Mouse (Mus musculus): Measurements from ENCODE around the gene Adam19. TPM values are rescaled to one million over a fixed set of nuclear protein-coding genes. Genes with fewer than 3 reads are reported as not detected.

The Adam19 gene
- polyA plus RNA-seq, 1 experiment from 2014 or later = 17.1 TPM

DNA sequence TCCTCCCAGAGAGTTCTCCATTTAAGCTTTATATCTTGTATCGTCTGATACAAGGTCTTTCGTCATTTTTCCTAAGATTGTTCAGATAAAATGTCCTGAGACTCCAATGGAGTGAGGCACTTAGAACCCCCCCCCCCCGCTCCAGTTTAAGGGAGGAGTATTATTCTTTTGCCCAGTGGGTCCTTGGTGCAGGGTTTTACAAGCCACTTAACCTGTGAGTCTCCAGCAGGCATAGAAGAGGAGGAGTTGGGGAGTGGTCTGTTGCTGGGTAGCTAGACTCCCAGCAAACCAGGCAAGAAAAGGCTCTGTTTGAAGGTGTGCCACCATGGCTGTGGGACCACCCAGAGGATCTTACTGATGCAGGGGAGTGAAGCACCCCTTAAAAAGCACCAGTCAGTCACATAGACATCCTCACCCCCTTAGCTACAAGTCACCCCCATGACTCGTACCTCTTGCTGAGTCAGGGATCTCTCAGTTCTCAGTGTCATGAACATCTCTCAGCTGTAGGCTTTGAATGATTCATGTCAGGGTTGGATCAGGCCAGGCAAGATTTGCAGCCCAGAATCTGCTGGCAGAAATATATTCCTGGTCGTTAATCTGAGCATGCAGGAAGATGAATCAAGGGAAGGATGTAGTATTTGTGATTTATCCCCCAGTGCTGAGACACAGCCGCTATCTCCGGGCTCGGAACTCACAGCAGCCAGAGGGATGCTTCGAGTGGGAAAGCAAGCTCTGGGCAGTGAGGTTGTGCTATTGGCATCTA is 59.8 kb downstream of the Adam19 start:
- 0 out of 2 replicates have a peak, but pooled peaks cover 3% of the 10 kb centered on the region for H3K36me3 ChIP-seq
- no peak overlapping the region for H3K9ac ChIP-seq
- 0 out of 2 replicates have a peak, but pooled peaks cover 5% of the 10 kb centered on the region for H3K4me1 ChIP-seq
- 71% methylated on average over 9 of the region's 9 CpGs for WGBS
- no peak overlapping the region for H3K4me3 ChIP-seq (replicated peaks)
- no peaks in the 10 kb centered on the region for H3K9me3 ChIP-seq
- peak overlapping the region; percentile 69 for H3K27ac ChIP-seq
- ATAC-seq (ENCODE audit: insufficient read depth, low FRiP score, low read depth) = no peak
- no peaks in the 10 kb centered on the region for H3K27me3 ChIP-seq (replicated peaks)
- H3K4me2 ChIP-seq = no peak overlapping the region

DNA sequence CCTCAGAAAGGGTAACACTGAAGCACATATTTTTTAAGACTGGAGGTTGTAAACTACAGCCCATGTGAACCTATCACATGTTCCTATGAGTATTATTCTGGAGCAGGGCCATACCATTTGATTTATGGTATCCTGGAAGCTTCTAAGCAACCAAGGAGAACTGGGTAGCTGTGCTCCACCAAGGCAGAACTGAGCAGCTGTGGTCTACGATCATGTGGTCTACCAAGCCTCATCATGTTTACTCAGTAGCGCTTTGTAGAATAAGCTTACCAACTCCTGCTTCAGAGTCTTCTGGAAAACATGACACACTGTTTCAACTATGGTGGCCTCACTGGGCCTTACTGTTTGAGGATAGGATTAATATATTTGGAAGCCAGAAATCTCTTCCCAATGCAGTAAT is 60.7 kb downstream of the Adam19 start:
- 0 out of 2 replicates have a peak, but pooled peaks cover 3% of the 10 kb centered on the region for H3K36me3 ChIP-seq
- no peaks in the 10 kb centered on the region for H3K9me3 ChIP-seq
- no peak overlapping the region for H3K9ac ChIP-seq
- peak overlapping the region; percentile 69; the same call in 1 of the 2 replicates for H3K27ac ChIP-seq
- H3K27me3 ChIP-seq (replicated peaks) = no peaks in the 10 kb centered on the region
- H3K4me2 ChIP-seq = no peak overlapping the region
- no peak overlapping the region for H3K4me3 ChIP-seq (replicated peaks)
- 0 out of 2 replicates have a peak, but pooled peaks cover 5% of the 10 kb centered on the region for H3K4me1 ChIP-seq
- WGBS = 46% methylated on average over 2 of the region's 2 CpGs
- ATAC-seq (ENCODE audit: insufficient read depth, low FRiP score, low read depth) = no peak

DNA sequence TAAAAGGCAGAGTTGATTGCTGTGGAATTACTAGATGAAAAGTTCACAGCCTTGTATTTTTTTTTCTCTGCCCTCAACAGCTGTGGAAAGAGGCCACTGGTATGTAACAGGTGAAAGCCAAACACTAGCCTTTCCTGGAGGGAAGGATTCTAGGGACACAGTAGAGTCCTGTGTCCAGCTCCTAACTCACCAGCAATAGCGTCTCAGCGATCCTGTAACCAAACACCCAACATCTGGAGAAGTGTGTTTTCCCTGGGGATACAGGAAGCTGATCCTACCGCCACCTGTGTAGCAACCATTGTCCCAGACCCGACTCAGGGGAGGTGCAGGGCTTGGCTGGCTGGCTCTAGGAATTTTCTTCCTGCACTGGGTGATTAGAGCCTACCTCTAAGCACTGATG is 63.8 kb downstream of the Adam19 start:
- 36% methylated on average over 4 of the region's 4 CpGs for WGBS
- Histone ChIP-seq H3K36me3 (peaks cover 12% of the 10 kb centered on the region; the same call in 1 of the 2 replicates), H3K9ac (no peak overlapping the region), H3K27me3 (replicated peaks) (no peaks in the 10 kb centered on the region), H3K4me2 (no peak overlapping the region), H3K4me1 (0 out of 2 replicates have a peak, but pooled peaks cover 5% of the 10 kb centered on the region), H3K27ac (no peak overlapping the region), H3K9me3 (no peaks in the 10 kb centered on the region), H3K4me3 (replicated peaks) (no peak overlapping the region)
- ATAC-seq (ENCODE audit: insufficient read depth, low FRiP score, low read depth) = no peak

DNA sequence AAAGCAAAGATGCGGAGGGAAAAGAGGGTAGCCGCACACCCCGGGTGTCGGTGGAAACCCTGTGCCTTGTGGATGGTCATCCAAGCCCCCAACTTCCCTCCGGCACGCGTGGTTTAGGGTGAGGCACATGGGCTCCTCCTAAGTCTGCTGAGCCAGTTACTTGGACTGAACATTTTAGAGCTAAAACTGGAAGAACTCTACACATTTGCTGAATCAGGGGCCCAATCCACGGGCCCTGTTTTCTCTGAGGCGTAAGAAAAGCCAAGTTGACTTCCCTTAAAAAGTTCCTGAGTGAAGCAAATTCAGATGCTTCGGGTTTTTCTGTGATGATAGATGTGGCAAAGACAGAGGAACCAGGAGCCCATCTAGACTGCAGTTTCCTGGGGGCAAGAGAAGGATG is 64.3 kb downstream of the Adam19 start:
- H3K27me3 ChIP-seq (replicated peaks) = no peaks in the 10 kb centered on the region
- no peak for ATAC-seq (ENCODE audit: insufficient read depth, low FRiP score, low read depth)
- H3K9ac ChIP-seq = no peak overlapping the region
- 0 out of 2 replicates have a peak, but pooled peaks cover 5% of the 10 kb centered on the region for H3K4me1 ChIP-seq
- H3K27ac ChIP-seq = no peak overlapping the region
- H3K4me3 ChIP-seq (replicated peaks) = no peak overlapping the region
- no peak overlapping the region for H3K4me2 ChIP-seq
- WGBS = 88% methylated on average over 10 of the region's 10 CpGs
- peaks cover 12% of the 10 kb centered on the region; the same call in 1 of the 2 replicates for H3K36me3 ChIP-seq
- H3K9me3 ChIP-seq = no peaks in the 10 kb centered on the region

DNA sequence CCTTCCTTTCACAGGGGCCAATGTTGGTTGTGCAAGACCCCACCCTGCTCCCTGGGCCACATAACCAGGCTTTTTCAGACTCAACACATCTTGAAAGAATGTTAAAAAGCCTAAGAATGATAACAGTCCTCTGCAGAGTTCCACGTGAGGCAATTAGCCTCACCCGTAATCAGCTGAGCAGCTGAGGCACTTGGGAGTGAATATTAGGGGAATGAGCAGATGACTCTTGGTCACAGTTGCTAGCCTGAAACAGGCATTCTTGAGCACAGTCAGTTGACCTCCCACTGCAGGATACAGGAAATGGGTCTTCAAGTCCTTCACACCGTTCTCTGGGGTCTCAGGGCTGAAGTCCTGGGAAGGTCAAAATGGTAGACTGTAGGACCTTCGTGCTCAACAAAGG is 65.9 kb downstream of the Adam19 start:
- H3K9ac ChIP-seq = no peak overlapping the region
- no peaks in the 10 kb centered on the region for H3K9me3 ChIP-seq
- no peak for ATAC-seq (ENCODE audit: insufficient read depth, low FRiP score, low read depth)
- H3K4me3 ChIP-seq (replicated peaks) = no peak overlapping the region
- no peak overlapping the region for H3K4me2 ChIP-seq
- no peaks in the 10 kb centered on the region for H3K4me1 ChIP-seq
- H3K27me3 ChIP-seq (replicated peaks) = no peaks in the 10 kb centered on the region
- 80% methylated on average over 4 of the region's 4 CpGs for WGBS
- H3K27ac ChIP-seq = no peak overlapping the region
- H3K36me3 ChIP-seq = peaks cover 12% of the 10 kb centered on the region; the same call in 1 of the 2 replicates

DNA sequence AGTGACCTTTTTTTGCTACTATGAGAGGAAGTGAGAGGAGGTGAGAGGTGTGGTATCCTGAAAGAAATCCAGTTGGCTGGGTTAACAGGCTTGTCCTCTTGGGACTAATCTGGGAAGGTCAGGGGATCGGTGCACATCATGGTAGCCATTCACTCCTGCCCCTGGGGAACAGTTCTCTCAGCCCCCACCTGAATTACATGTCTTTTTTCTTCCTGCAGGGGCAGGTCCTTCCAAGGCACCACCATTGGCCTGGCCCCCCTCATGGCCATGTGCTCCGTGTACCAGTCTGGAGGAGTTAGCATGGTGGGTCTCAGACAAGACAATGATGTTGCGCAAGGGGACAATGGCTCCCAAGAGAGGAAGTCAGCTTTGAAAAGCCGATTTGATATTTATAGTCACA is 67.1 kb downstream of the Adam19 start:
- peaks cover 12% of the 10 kb centered on the region; the same call in 1 of the 2 replicates for H3K36me3 ChIP-seq

DNA sequence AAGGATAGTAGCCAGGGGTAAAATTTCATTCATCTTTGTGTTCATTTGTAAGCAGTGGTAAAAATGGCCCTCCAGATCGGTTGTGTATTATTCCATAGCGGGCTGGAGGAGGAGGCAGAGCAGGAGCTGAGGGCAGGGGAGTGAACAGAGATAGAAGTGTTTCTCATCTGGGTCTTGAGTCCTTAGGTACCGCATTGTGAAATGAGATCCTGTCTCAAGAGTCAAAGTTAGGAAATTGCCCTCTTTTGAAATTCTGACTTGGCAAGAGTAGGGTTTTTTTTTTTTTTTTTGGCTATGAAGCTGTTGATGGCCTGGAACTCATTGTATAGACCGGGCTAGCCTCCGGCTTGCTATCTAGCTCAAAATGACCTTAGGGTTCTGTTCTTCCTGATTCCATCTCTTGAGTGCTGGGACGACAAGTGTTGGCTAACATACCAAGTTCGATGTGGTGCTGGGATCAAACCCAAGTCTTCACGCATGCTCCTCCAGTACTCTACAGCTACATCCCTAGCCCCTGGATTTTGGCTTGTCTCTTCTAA is 67.6 kb downstream of the Adam19 start:
- Histone ChIP-seq H3K4me1 (no peaks in the 10 kb centered on the region), H3K4me2 (no peak overlapping the region), H3K4me3 (replicated peaks) (no peak overlapping the region), H3K27ac (no peak overlapping the region), H3K36me3 (peaks cover 16% of the 10 kb centered on the region; the same call in 1 of the 2 replicates), H3K27me3 (replicated peaks) (no peaks in the 10 kb centered on the region), H3K9ac (no peak overlapping the region), H3K9me3 (no peaks in the 10 kb centered on the region)
- 89% methylated on average over 8 of the region's 8 CpGs for WGBS
- ATAC-seq (ENCODE audit: insufficient read depth, low FRiP score, low read depth) = no peak

More for the DNA sequence above, 67.1 kb downstream of the Adam19 start:
- no peaks in the 10 kb centered on the region for H3K4me1 ChIP-seq
- H3K9me3 ChIP-seq = no peaks in the 10 kb centered on the region
- H3K4me2 ChIP-seq = no peak overlapping the region
- 83% methylated on average over 4 of the region's 4 CpGs for WGBS
- H3K27ac ChIP-seq = no peak overlapping the region
- H3K9ac ChIP-seq = no peak overlapping the region
- no peak overlapping the region for H3K4me3 ChIP-seq (replicated peaks)
- no peak for ATAC-seq (ENCODE audit: insufficient read depth, low FRiP score, low read depth)
- H3K27me3 ChIP-seq (replicated peaks) = no peaks in the 10 kb centered on the region

DNA sequence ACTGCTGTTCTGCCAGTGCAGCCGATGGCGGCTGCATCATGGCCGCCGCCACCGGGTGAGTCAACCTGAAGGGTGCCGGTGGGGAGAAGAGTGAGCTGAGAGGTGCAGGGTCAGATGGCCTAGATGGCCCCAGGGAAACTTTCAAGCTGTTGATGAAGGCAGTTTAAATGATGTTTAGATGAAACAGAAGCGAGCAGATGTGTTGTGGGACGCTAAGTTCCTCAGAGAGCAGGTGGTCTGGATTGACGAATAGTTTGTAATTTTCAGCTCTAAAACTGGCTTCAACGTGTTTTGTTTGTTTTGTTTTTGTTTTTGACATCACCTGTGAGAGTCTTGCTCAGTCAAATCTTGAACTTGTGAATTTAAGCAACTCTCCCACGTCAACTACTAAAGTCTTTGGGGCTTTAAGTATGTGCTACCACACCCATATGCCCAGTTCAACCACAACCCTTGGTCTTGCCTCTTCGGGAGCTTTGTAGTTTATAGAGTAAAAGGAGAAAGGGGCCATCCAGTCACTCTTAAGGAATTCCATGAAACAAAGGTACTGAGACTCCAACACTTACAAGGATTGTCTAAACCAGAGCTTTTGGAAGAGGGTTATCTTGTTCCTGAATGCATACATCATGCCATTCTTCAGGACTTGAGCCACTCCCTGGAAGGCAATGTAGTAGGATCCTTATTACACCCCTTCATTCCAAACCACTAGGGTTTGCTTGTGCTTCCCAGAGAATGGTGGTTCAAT is 69.5 kb downstream of the Adam19 start:
- Histone ChIP-seq H3K4me3 (replicated peaks) (no peak overlapping the region), H3K36me3 (peaks cover 13% of the 10 kb centered on the region; the same call in 1 of the 2 replicates), H3K9ac (no peak overlapping the region), H3K9me3 (no peaks in the 10 kb centered on the region), H3K27me3 (replicated peaks) (no peaks in the 10 kb centered on the region), H3K4me1 (no peaks in the 10 kb centered on the region), H3K27ac (no peak overlapping the region), H3K4me2 (no peak overlapping the region)
- 89% methylated on average over 12 of the region's 12 CpGs for WGBS
- ATAC-seq (ENCODE audit: insufficient read depth, low FRiP score, low read depth) = no peak

DNA sequence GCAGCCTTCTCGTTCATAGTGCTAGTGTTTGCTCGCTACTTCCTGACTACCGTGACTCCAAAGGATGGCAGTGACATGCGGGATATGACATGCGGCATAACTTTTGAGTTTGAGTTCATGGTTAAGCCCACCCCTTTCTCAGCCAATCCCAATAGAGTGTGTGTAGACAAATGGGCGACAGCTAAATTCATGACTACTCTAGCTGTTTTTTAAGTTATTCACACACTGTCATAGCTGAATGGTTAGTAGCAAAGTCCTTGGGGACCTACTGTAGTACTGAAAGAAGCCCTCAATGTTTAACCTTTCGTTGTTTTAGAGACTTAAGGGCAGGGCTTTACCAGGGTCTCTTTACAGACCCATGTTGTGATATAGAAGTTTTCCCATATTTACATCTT is 70.0 kb downstream of the Adam19 start:
- WGBS = 85% methylated on average over 7 of the region's 7 CpGs
- ATAC-seq (ENCODE audit: insufficient read depth, low FRiP score, low read depth) = no peak

DNA sequence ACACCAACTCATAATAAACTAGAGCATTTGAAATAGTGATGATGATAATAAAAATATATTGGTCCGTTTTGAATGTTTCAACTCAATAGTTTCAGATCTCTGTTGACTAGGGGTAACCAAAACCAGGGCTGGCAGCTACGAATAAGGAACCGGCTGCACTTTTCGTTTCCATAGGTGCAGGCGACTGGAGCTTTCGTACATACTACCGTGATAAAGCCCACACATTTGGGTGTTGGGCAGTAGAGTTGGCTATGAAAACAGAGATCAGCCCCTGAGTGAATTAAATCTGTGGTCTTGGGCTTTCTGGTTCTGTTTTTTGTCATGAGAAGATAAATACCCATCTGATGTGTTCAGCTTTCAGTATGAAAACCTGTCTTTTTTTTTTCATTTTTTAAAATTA is 70.5 kb downstream of the Adam19 start:
- peaks cover 20% of the 10 kb centered on the region for H3K36me3 ChIP-seq
- no peak overlapping the region for H3K27ac ChIP-seq
- H3K4me2 ChIP-seq = no peak overlapping the region
- no peak overlapping the region for H3K9ac ChIP-seq
- H3K9me3 ChIP-seq = no peaks in the 10 kb centered on the region
- ATAC-seq (ENCODE audit: insufficient read depth, low FRiP score, low read depth) = no peak
- no peaks in the 10 kb centered on the region for H3K27me3 ChIP-seq (replicated peaks)
- no peaks in the 10 kb centered on the region for H3K4me1 ChIP-seq
- 90% methylated on average over 7 of the region's 7 CpGs for WGBS
- H3K4me3 ChIP-seq (replicated peaks) = no peak overlapping the region

More for the DNA sequence above, 70.0 kb downstream of the Adam19 start:
- no peaks in the 10 kb centered on the region for H3K27me3 ChIP-seq (replicated peaks)
- no peaks in the 10 kb centered on the region for H3K4me1 ChIP-seq
- H3K27ac ChIP-seq = no peak overlapping the region
- no peak overlapping the region for H3K4me2 ChIP-seq
- H3K9ac ChIP-seq = no peak overlapping the region
- H3K36me3 ChIP-seq = peaks cover 19% of the 10 kb centered on the region
- H3K4me3 ChIP-seq (replicated peaks) = no peak overlapping the region
- H3K9me3 ChIP-seq = no peaks in the 10 kb centered on the region

DNA sequence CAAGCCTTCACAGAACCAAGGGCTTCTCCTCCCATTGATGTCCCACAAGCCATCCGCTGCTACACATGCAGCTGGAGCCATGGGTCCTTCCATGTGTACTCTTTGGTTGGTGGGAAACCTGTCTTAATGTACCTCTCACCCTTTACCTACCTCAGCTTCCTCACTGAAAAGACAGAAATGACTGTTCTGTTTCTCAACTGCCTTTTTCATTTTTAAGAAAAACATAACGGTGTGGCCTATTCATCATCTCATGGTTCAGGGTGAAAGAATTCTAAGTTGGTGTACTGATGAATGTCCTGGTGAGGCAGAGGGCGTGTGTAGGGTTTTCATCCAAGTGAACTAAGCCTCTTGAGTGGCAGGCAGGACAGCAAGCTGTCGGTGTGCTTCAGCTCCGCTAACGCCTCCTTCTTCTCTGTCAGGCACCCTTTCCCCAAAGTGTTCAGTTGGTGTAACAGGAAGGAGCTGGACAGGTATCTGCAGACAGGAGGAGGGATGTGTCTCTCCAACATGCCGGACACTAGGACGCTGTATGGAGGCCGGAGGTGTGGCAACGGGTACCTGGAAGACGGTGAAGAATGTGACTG is 71.1 kb downstream of the Adam19 start:
- WGBS = 88% methylated on average over 11 of the region's 11 CpGs
- H3K4me3 ChIP-seq (replicated peaks) = no peak overlapping the region
- peaks cover 25% of the 10 kb centered on the region for H3K36me3 ChIP-seq
- no peaks in the 10 kb centered on the region for H3K27me3 ChIP-seq (replicated peaks)
- H3K4me2 ChIP-seq = no peak overlapping the region
- peak overlapping the region; percentile 31; the same call in 1 of the 2 replicates for H3K27ac ChIP-seq
- H3K9me3 ChIP-seq = no peaks in the 10 kb centered on the region
- no peak overlapping the region for H3K9ac ChIP-seq
- ATAC-seq (ENCODE audit: insufficient read depth, low FRiP score, low read depth) = no peak
- H3K4me1 ChIP-seq = no peaks in the 10 kb centered on the region
